Mouse (Mus musculus) embryo, embryonic 11 days (tissue): ENCODE measurements around the gene Pcsk4.

Experiments
- DNase-seq: peaks from one replicate; pipeline ENCODE4 v3.0.0-alpha.2; 2015

Gene Pcsk4

GRCm38 (mm10) chr10:80296824-80297223 lies 32.5 kb downstream of the Pcsk4 start:
- no peak for DNase-seq

- DNase-seq = peak; percentile 87
These were observed 33.5 kb downstream of the Pcsk4 start, which contains the start of gene Apc2 for GRCm38 (mm10) chr10:80295618-80296425. Gene Apc2, plus strand, starts transcription at chr10:80295977.

- DNase-seq = no peak
These were observed 34.5 kb downstream of the Pcsk4 start for GRCm38 (mm10) chr10:80294788-80295303.

- DNase-seq = no peak
These were observed 35.0 kb downstream of the Pcsk4 start for GRCm38 (mm10) chr10:80294311-80294710.

GRCm38 (mm10) chr10:80293325-80293724 lies 36.0 kb downstream of the Pcsk4 start:
- DNase-seq = no peak

- peak; percentile 99 for DNase-seq
These were observed 36.8 kb downstream of the Pcsk4 start, which contains the start of gene Rps15 for GRCm38 (mm10) chr10:80292251-80293146. Gene Rps15, plus strand, starts transcription at chr10:80292453.

- no peak for DNase-seq
These were observed 40.6 kb downstream of the Pcsk4 start for GRCm38 (mm10) chr10:80288657-80289056.

- DNase-seq = no peak
These were observed 41.2 kb downstream of the Pcsk4 start for GRCm38 (mm10) chr10:80288097-80288496.

- no peak for DNase-seq
These were observed 43.9 kb downstream of the Pcsk4 start for GRCm38 (mm10) chr10:80285222-80286070.

- no peak for DNase-seq
These were observed 46.5 kb downstream of the Pcsk4 start for GRCm38 (mm10) chr10:80282481-80283441.

GRCm38 (mm10) chr10:80281921-80282371 lies 47.4 kb downstream of the Pcsk4 start:
- no peak for DNase-seq

- no peak for DNase-seq
These were observed 48.0 kb downstream of the Pcsk4 start for GRCm38 (mm10) chr10:80281304-80281703.

GRCm38 (mm10) chr10:80279273-80279672 lies 50.0 kb downstream of the Pcsk4 start:
- DNase-seq = no peak

GRCm38 (mm10) chr10:80278390-80278789 lies 50.9 kb downstream of the Pcsk4 start:
- DNase-seq = no peak

- no peak for DNase-seq
These were observed 53.1 kb downstream of the Pcsk4 start for GRCm38 (mm10) chr10:80276238-80276637.

GRCm38 (mm10) chr10:80273847-80274246 lies 55.5 kb downstream of the Pcsk4 start:
- DNase-seq = no peak

- no peak for DNase-seq
These were observed 57.3 kb downstream of the Pcsk4 start for GRCm38 (mm10) chr10:80271870-80272585.
